Mouse (Mus musculus) stomach, embryonic 14.5 days (tissue): ENCODE measurements around the gene Myo9a. TPM values are rescaled to one million over a fixed set of nuclear protein-coding genes. Genes with fewer than 3 reads are reported as not detected.

Experiments
- ATAC-seq: fragments of 200-750 bp; cut with Nextera tagmentation; 2 replicates; pipeline ENCODE4 v1.8.0; 2017; ENCODE audit warnings: low read depth, moderate TSS enrichment; ENCODE audit not compliant: insufficient number of reproducible peaks, insufficient read depth, low FRiP score
- H3K27ac ChIP-seq: fragments of 300-500 bp; sonication (generic); 2 replicates; pipeline ENCODE4 v1.5.1; 2014; ENCODE audit warnings: mild to moderate bottlenecking, low read length, moderate library complexity, mixed read lengths
- H3K27me3 ChIP-seq: fragments of 300-500 bp; sonication (generic); 2 replicates; pipeline ENCODE4 v1.6.1; 2014; ENCODE audit warnings: low read length, control low read depth, mixed read lengths; ENCODE audit not compliant: control insufficient read depth, insufficient read depth
- H3K36me3 ChIP-seq: fragments of 300-500 bp; sonication (generic); 2 replicates; pipeline ENCODE4 v1.6.1; 2014; ENCODE audit warnings: mild to moderate bottlenecking, control low read depth, low read length, moderate library complexity, mixed read lengths; ENCODE audit not compliant: control insufficient read depth, insufficient read depth
- H3K4me1 ChIP-seq: fragments of 300-500 bp; sonication (generic); 2 replicates; pipeline ENCODE4 v1.6.1; 2014; ENCODE audit warnings: low read length, control low read depth, mixed read lengths; ENCODE audit not compliant: control insufficient read depth, insufficient read depth
- H3K4me2 ChIP-seq: fragments of 300-500 bp; sonication (generic); replicated peaks from 2 replicates; pipeline ENCODE4 v1.6.1; 2014; ENCODE audit warnings: low read depth, low read length, control low read depth
- H3K4me3 ChIP-seq: fragments of 300-500 bp; sonication (generic); 2 replicates; pipeline ENCODE4 v1.5.1; 2014; ENCODE audit warnings: low read depth, low read length, control low read depth
- H3K9ac ChIP-seq: fragments of 300-500 bp; sonication (generic); replicated peaks from 2 replicates; pipeline ENCODE4 v1.6.1; 2014; ENCODE audit warnings: low read depth, mild to moderate bottlenecking, control low read depth, low read length, moderate library complexity, mixed read lengths
- H3K9me3 ChIP-seq: fragments of 300-500 bp; sonication (generic); 2 replicates; pipeline ENCODE4 v1.6.1; 2016; ENCODE audit warnings: low read depth, low read length, control low read depth; ENCODE audit not compliant: control insufficient read depth
- WGBS: fragments of 180-500 bp; shearing (Covaris S2); extraction: QIAGEN DNeasy Blood & Tissue Kit; methylation state at CpG from one replicate; pipeline ENCODE4 v1.1.7; 2014; 5-methylcytosine and 5-hydroxymethylcytosine counted together
- polyA plus RNA-seq: library from polyadenylated mRNA; unstranded; fragments of >200 nt; fragmentation: Nextera tagmentation; extraction: Ambion mirVana; gene quantifications from 2 replicates; pipeline ENCODE4 v1.2.1, GENCODE M21; 2014

Gene Myo9a
- polyA plus RNA-seq, 1 experiment from 2014 or later, result 18.9 TPM

- Histone ChIP-seq H3K4me2 (peak overlapping the region; percentile 29; the same call in 1 of the 2 replicates), H3K4me1 (peaks cover 10% of the 10 kb centered on the region; the same call in 1 of the 2 replicates), H3K27me3 (no peaks in the 10 kb centered on the region), H3K9me3 (no peaks in the 10 kb centered on the region), H3K9ac (no peak overlapping the region), H3K27ac (no peak overlapping the region), H3K36me3 (no peaks in the 10 kb centered on the region), H3K4me3 (no peak overlapping the region)
- ATAC-seq, result no peak; the same call in 1 of the 2 replicates
- WGBS, result 14% methylated on average over 10 of the region's 10 CpGs
These were observed 27.5 kb upstream of the Myo9a start for GRCm38 (mm10) chr9:59723096-59723657.

- H3K27me3 ChIP-seq, result no peaks in the 10 kb centered on the region
- peaks cover 10% of the 10 kb centered on the region; the same call in 1 of the 2 replicates for H3K4me1 ChIP-seq
- no peaks in the 10 kb centered on the region for H3K9me3 ChIP-seq
- no peak overlapping the region for H3K9ac ChIP-seq
- no peak; the same call in 1 of the 2 replicates for ATAC-seq
- WGBS, result 46% methylated on average over 8 of the region's 8 CpGs
- H3K36me3 ChIP-seq, result no peaks in the 10 kb centered on the region
- H3K27ac ChIP-seq, result no peak overlapping the region
- no peak overlapping the region for H3K4me3 ChIP-seq
- no peak overlapping the region for H3K4me2 ChIP-seq
These were observed 26.8 kb upstream of the Myo9a start for GRCm38 (mm10) chr9:59723791-59724442.

GRCm38 (mm10) chr9:59725515-59725914, 25.2 kb upstream of the Myo9a start:
- no peak overlapping the region for H3K27ac ChIP-seq
- no peak overlapping the region for H3K4me3 ChIP-seq
- H3K9me3 ChIP-seq, result no peaks in the 10 kb centered on the region
- H3K36me3 ChIP-seq, result no peaks in the 10 kb centered on the region
- H3K9ac ChIP-seq, result no peak overlapping the region
- H3K4me2 ChIP-seq, result no peak overlapping the region
- ATAC-seq, result no peak
- peaks cover 10% of the 10 kb centered on the region; the same call in 1 of the 2 replicates for H3K4me1 ChIP-seq
- WGBS, result 76% methylated on average over 10 of the region's 10 CpGs
- H3K27me3 ChIP-seq, result no peaks in the 10 kb centered on the region

GRCm38 (mm10) chr9:59727569-59728286, 23.0 kb upstream of the Myo9a start:
- H3K27ac ChIP-seq, result no peak overlapping the region
- no peak overlapping the region for H3K4me2 ChIP-seq
- H3K27me3 ChIP-seq, result no peaks in the 10 kb centered on the region
- WGBS, result 82% methylated on average over 11 of the region's 11 CpGs
- H3K4me1 ChIP-seq, result peaks cover 10% of the 10 kb centered on the region; the same call in 1 of the 2 replicates
- H3K9ac ChIP-seq, result no peak overlapping the region
- H3K36me3 ChIP-seq, result no peaks in the 10 kb centered on the region
- no peak overlapping the region for H3K4me3 ChIP-seq
- no peak for ATAC-seq
- no peaks in the 10 kb centered on the region for H3K9me3 ChIP-seq

GRCm38 (mm10) chr9:59731136-59731535, 19.6 kb upstream of the Myo9a start:
- H3K27me3 ChIP-seq, result no peaks in the 10 kb centered on the region
- H3K9me3 ChIP-seq, result no peaks in the 10 kb centered on the region
- no peaks in the 10 kb centered on the region for H3K4me1 ChIP-seq
- ATAC-seq, result no peak
- no peak overlapping the region for H3K9ac ChIP-seq
- no peak overlapping the region for H3K4me2 ChIP-seq
- no peaks in the 10 kb centered on the region for H3K36me3 ChIP-seq
- WGBS, result 91% methylated on average over 5 of the region's 5 CpGs
- H3K4me3 ChIP-seq, result no peak overlapping the region
- no peak overlapping the region for H3K27ac ChIP-seq

- H3K9me3 ChIP-seq, result no peaks in the 10 kb centered on the region
- H3K4me2 ChIP-seq, result no peak overlapping the region
- ATAC-seq, result no peak
- H3K4me3 ChIP-seq, result no peak overlapping the region
- H3K27ac ChIP-seq, result peak overlapping the region; percentile 16; the same call in 1 of the 2 replicates
- 55% methylated on average over 6 of the region's 6 CpGs for WGBS
- no peaks in the 10 kb centered on the region for H3K36me3 ChIP-seq
- H3K27me3 ChIP-seq, result no peaks in the 10 kb centered on the region
- H3K9ac ChIP-seq, result no peak overlapping the region
- H3K4me1 ChIP-seq, result no peaks in the 10 kb centered on the region
These were observed 17.6 kb upstream of the Myo9a start for GRCm38 (mm10) chr9:59733075-59733474.

GRCm38 (mm10) chr9:59735394-59735793, 15.3 kb upstream of the Myo9a start:
- Histone ChIP-seq H3K4me2 (no peak overlapping the region), H3K4me1 (no peaks in the 10 kb centered on the region), H3K9ac (no peak overlapping the region), H3K4me3 (no peak overlapping the region), H3K36me3 (no peaks in the 10 kb centered on the region), H3K27me3 (no peaks in the 10 kb centered on the region), H3K9me3 (no peaks in the 10 kb centered on the region), H3K27ac (no peak overlapping the region)
- 25% methylated on average over 4 of the region's 4 CpGs for whole genome bisulfite sequencing
- ATAC-seq, result no peak

GRCm38 (mm10) chr9:59740593-59740992, 10.1 kb upstream of the Myo9a start:
- ATAC-seq, result no peak
- H3K9ac ChIP-seq, result no peak overlapping the region
- H3K27ac ChIP-seq, result no peak overlapping the region
- no peaks in the 10 kb centered on the region for H3K4me1 ChIP-seq
- H3K4me2 ChIP-seq, result no peak overlapping the region
- no peak overlapping the region for H3K4me3 ChIP-seq
- no peaks in the 10 kb centered on the region for H3K9me3 ChIP-seq
- no peaks in the 10 kb centered on the region for H3K36me3 ChIP-seq
- WGBS, result 85% methylated on average over 2 of the region's 2 CpGs
- H3K27me3 ChIP-seq, result no peaks in the 10 kb centered on the region
